9 mouse cellular contexts compared by ENCODE assay signal in the genomic region with DNA sequence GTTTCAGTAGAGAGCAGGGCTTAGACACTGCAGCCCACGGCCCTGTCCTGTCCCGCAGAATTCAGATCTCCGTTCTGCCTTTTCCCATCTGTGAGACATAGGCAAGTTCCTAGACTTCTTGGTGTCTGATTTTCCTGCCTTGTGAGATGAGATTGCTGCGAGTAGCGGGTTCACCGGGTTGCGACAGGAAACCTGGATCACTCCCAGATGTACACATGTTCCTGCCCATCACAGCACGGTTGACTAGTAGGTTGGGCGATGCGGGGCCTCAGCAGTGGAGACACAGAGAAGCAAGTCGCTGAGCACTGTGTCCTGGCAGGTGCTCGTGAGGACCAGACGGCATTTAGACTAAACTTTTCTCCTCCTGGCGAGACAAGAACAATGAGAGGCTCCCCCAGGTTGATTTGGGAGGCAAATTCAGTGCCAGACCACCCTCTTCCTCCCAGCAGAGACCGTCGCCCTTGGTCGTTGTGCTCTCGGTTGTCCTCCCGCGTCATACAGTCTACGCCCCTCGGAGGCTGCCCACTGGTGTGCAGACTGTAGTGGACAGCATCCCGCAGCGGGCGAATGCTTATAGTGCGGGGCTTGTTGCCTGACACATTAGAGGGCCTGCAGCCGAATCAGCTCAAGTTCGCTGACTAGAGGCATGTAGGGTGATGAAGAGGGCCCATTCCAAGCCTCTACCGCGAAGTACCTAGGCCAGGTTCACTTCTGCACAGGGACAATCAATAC.
A peak's percentile ranks its signal among the peaks of the same experiment; 100 is the strongest.
DNase-seq lines count a peak whose midpoint lies in the region; TF ChIP-seq lines count a peak whose summit lies in the region.
"Had no signal": no experiment of that assay in that cellular context is flagged by ENCODE, and none has a peak within 500 bp of the region (broad histone marks: within the 10 kb centered on the region; RNA-seq: fewer than 3 reads in every experiment).

No protein-coding gene starts in this region.

- no peaks in the 10 kb centered on the region for H3K9me3 ChIP-seq in heart, embryonic 10.5 days
- no peaks in the 10 kb centered on the region for H3K9me3 ChIP-seq in midbrain, embryonic 10.5 days (replicated peaks)
- H3K9me3 ChIP-seq: liver, embryonic 13.5 days had no signal

- H3K27ac ChIP-seq in heart, embryonic 10.5 days, result no peak overlapping the region
- peak overlapping the region; percentile 64 for H3K27ac ChIP-seq in gastrocnemius, adult 2 months
- peak overlapping the region; percentile 92 for H3K27ac ChIP-seq in midbrain, embryonic 10.5 days (replicated peaks)
- H3K27ac ChIP-seq in thymus, adult 2 months (ENCODE audit: control insufficient read depth, insufficient read depth, low read length), result no peak overlapping the region
- H3K27ac ChIP-seq: liver, embryonic 13.5 days had no signal

- no peak for TF ChIP-seq CTCF in gastrocnemius, adult 2 months (IDR thresholded peaks at IDR 0.05)
- TF ChIP-seq CTCF in thymus, adult 2 months (IDR thresholded peaks at IDR 0.05; ENCODE audit: borderline replicate concordance, control insufficient read depth, extremely low read depth, insufficient read depth, low read length, poor library complexity), result no peak

- WGBS in heart, embryonic 10.5 days, result 32% methylated on average over 30 of the region's 30 CpGs
- WGBS in midbrain, embryonic 10.5 days, result 30% methylated on average over 30 of the region's 30 CpGs
- WGBS in thymus, adult 2 months, result 38% methylated on average over 30 of the region's 30 CpGs

- DNase-seq in heart, embryonic 10.5 days (ENCODE audit: low spot score), result no peak
- DNase-seq in heart, postnatal 10 days, result no peak
- DNase-seq in ES-CJ7 (ENCODE audit: low read depth, low spot score), result peak; percentile 33
- DNase-seq in gastrocnemius, adult 2 months, result peak; percentile 76
- DNase-seq in midbrain, embryonic 10.5 days (ENCODE audit: low spot score), result no peak
- DNase-seq in thymus, adult 2 months, result no peak
- DNase-seq in left cerebral cortex, adult 18-20 months (ENCODE audit: low spot score in 2 of 2), result no peak
- DNase-seq in urinary bladder, adult 18-20 months (ENCODE audit: low spot score in 2 of 2), result no peak

- peaks cover 13% of the 10 kb centered on the region for H3K4me1 ChIP-seq in heart, embryonic 10.5 days
- peaks cover 63% of the 10 kb centered on the region for H3K4me1 ChIP-seq in midbrain, embryonic 10.5 days
- no peaks in the 10 kb centered on the region for H3K4me1 ChIP-seq in thymus, adult 2 months (replicated peaks; ENCODE audit: control insufficient read depth, insufficient read depth, low read length)

- intact Hi-C loops in heart, postnatal 10 days (cut with DNase I), result loop anchor here (1.0 to 2.0 kb wide), 2 partner anchors 125 to 223 kb away; a partner anchor contains a TSS
- intact Hi-C loops in gastrocnemius, adult 2 months (cut with DNase I), result loop anchor here (1.0 to 10.0 kb wide), 3 partner anchors 125 to 223 kb away; a partner anchor contains a TSS

- no peaks in the 10 kb centered on the region for H3K36me3 ChIP-seq in heart, embryonic 10.5 days
- H3K36me3 ChIP-seq in midbrain, embryonic 10.5 days, result no peaks in the 10 kb centered on the region
- H3K36me3 ChIP-seq in thymus, adult 2 months (ENCODE audit: control insufficient read depth, insufficient read depth, low read length), result no peaks in the 10 kb centered on the region
- H3K36me3 ChIP-seq: liver, embryonic 13.5 days had no signal

- peaks cover 98% of the 10 kb centered on the region for H3K27me3 ChIP-seq in heart, embryonic 10.5 days (ENCODE audit: insufficient read depth, poor library complexity, severe bottlenecking)
- H3K27me3 ChIP-seq in midbrain, embryonic 10.5 days (ENCODE audit: low read depth, poor library complexity, severe bottlenecking), result peaks cover 96% of the 10 kb centered on the region
- peaks cover 5% of the 10 kb centered on the region; the same call in 1 of the 2 replicates for H3K27me3 ChIP-seq in thymus, adult 2 months (ENCODE audit: control insufficient read depth, insufficient read depth, low read length)

- no peak for TF ChIP-seq POLR2A in thymus, adult 2 months (IDR thresholded peaks at IDR 0.05; ENCODE audit: control insufficient read depth, extremely low read depth, insufficient read depth, low read length, poor library complexity)

- H3K4me3 ChIP-seq in heart, embryonic 10.5 days, result 0 out of 2 replicates have a peak overlapping the region, but pooled peaks have one; percentile 44
- peak overlapping the region; percentile 64 for H3K4me3 ChIP-seq in gastrocnemius, adult 2 months
- peak overlapping the region; percentile 55 for H3K4me3 ChIP-seq in midbrain, embryonic 10.5 days
- no peak overlapping the region for H3K4me3 ChIP-seq in thymus, adult 2 months (ENCODE audit: control insufficient read depth, insufficient read depth, low read length)
- H3K4me3 ChIP-seq: liver, embryonic 13.5 days had no signal

Comparison
In these comparisons a context has a peak if more than half of its experiments do, and no peak if none do; other contexts are left out.
1. DNase-seq: peak in ES-CJ7 (single experiment) and gastrocnemius, adult 2 months (single experiment); none in heart, embryonic 10.5 days (single experiment), heart, postnatal 10 days (0 of 2), midbrain, embryonic 10.5 days (single experiment), thymus, adult 2 months (single experiment), left cerebral cortex, adult 18-20 months (0 of 2) and urinary bladder, adult 18-20 months (0 of 2).
2. H3K27ac ChIP-seq: peak in gastrocnemius, adult 2 months (single experiment) and midbrain, embryonic 10.5 days (single experiment); none in heart, embryonic 10.5 days (single experiment) and thymus, adult 2 months (single experiment).